8 mouse cellular contexts compared by ENCODE assay signal in genomic region chr14:121379827-121380145, GRCm38 (mm10). TPM values are rescaled to one million over a fixed set of nuclear protein-coding genes. Genes with fewer than 3 reads are reported as not detected.
DNase-seq lines count a peak whose midpoint lies in the region; ATAC-seq and TF ChIP-seq lines count a peak whose summit lies in the region.

Stk24 (minus strand) TSS chr14:121380011.

- TF ChIP-seq CTCF in layer of hippocampus, adult 2 months (conservative IDR thresholded peaks at IDR 0.05) = no peak

- no peak for DNase-seq in layer of hippocampus, adult 2 months (ENCODE audit: low spot score in 2 of 2)
- no peak for DNase-seq in layer of hippocampus, adult 9-11 months
- DNase-seq in brain, adult 2 months (ENCODE audit: low read depth, low spot score) = peak; percentile 65
- DNase-seq in gonadal fat pad, adult 2 months (ENCODE audit: low read depth) = no peak
- DNase-seq in layer of hippocampus, postnatal 10 days (ENCODE audit: low spot score in 2 of 2) = no peak
- DNase-seq in yolk sac, embryonic 10.5 days (ENCODE audit: low spot score) = no peak
- no peak for DNase-seq in retina, embryonic 14.5 days (ENCODE audit: low spot score)

- H3K27ac ChIP-seq in layer of hippocampus, adult 2 months = peak within 1 kb of the TSS; percentile 98

- no peak; the same call in 1 of the 2 replicates for ATAC-seq in megakaryocyte progenitor cell, adult 5-6 weeks (replicated peaks; ENCODE audit: poor library complexity)

- peak within 1 kb of the TSS; percentile 95 for H3K4me3 ChIP-seq in layer of hippocampus, adult 2 months

RNA-seq across cellular contexts. Expression of gene Stk24, which starts in this region (rescaled TPM):
- total RNA-seq in layer of hippocampus, adult 2 months (2021) = 10 to 100 TPM; 66.0 to 68.1 TPM
- polyA plus RNA-seq in gonadal fat pad, adult 2 months (2012; rRNA removed) = 27.0 and 28.0 TPM in 2 replicates
- 10 to 100 TPM; 45.8 to 51.1 TPM for total RNA-seq in layer of hippocampus, postnatal 10 days (2021)
- total RNA-seq in megakaryocyte progenitor cell, adult 5-6 weeks (2015) = 97.1 and 100 TPM in 2 replicates
- 73.4 and 76.7 TPM in 2 replicates for total RNA-seq in megakaryocyte progenitor cell, adult 5-6 weeks (2017)
